Comparison of ENCODE assay signal across 24 mouse cellular contexts in the genomic region with DNA sequence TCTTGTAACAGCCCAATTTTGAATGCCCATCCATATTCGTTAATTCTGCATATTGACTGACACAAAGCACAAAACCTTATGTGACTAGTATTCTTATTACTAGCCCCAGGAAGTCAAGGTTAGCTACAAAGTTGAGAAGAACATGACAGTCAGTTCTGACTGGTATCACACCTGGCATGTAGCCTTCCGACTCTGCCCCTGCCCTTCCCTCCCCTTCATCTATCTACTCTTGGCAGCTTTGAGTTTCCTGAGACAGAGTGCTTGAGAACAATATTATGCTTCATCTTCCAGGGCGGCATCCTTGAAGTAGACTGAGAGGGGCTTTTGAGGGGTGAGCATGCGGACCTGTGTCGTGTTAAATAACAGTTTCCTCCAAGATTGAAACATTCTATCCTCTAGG. TPM values are rescaled to one million over a fixed set of nuclear protein-coding genes. Genes with fewer than 3 reads are reported as not detected.
DNase-seq lines count a peak whose midpoint lies in the region; ATAC-seq and TF ChIP-seq lines count a peak whose summit lies in the region.
"Had no signal": no experiment of that assay in that cellular context is flagged by ENCODE, and none has a peak within 500 bp of the region (broad histone marks: within the 10 kb centered on the region; RNA-seq: fewer than 3 reads in every experiment).

No protein-coding gene starts in this region.

- WGBS in kidney, adult 2 months: 84% methylated on average over 5 of the region's 5 CpGs
- 88% methylated on average over 5 of the region's 5 CpGs for WGBS in kidney, embryonic 14.5 days

- no peak for TF ChIP-seq CTCF in kidney, adult 2 months (conservative IDR thresholded peaks at IDR 0.05; ENCODE audit: insufficient read depth, insufficient read length, low read depth, low read length)

- H3K36me3 ChIP-seq in kidney, adult 2 months (ENCODE audit: control insufficient read depth, insufficient read depth, low read length): no peaks in the 10 kb centered on the region
- H3K36me3 ChIP-seq in kidney, embryonic 14.5 days (ENCODE audit: control insufficient read depth, insufficient read depth, low read length): no peaks in the 10 kb centered on the region
- H3K36me3 ChIP-seq: embryonic facial prominence, embryonic 10.5 days; embryonic facial prominence, embryonic 12.5 days; forebrain, embryonic 15.5 days; G1E had no signal

- H3K27ac ChIP-seq in kidney, adult 2 months (ENCODE audit: insufficient read depth, low read depth, low read length): no peak overlapping the region
- H3K27ac ChIP-seq in kidney, embryonic 14.5 days (ENCODE audit: low read depth, low read length): no peak overlapping the region
- H3K27ac ChIP-seq: embryonic facial prominence, embryonic 10.5 days; embryonic facial prominence, embryonic 12.5 days; forebrain, embryonic 13.5 days; forebrain, embryonic 15.5 days had no signal

- H3K9ac ChIP-seq in kidney, embryonic 14.5 days (ENCODE audit: low read depth, low read length): no peak overlapping the region
- H3K9ac ChIP-seq: embryonic facial prominence, embryonic 12.5 days; forebrain, embryonic 13.5 days; forebrain, embryonic 15.5 days; forebrain, postnatal 0 days had no signal

- no peak overlapping the region for H3K4me2 ChIP-seq in kidney, embryonic 14.5 days (replicated peaks; ENCODE audit: low read depth, low read length)
- H3K4me2 ChIP-seq: embryonic facial prominence, embryonic 12.5 days; forebrain, embryonic 13.5 days; forebrain, embryonic 15.5 days had no signal

- H3K4me3 ChIP-seq in kidney, adult 2 months (ENCODE audit: insufficient read depth, low read depth, low read length): no peak overlapping the region
- no peak overlapping the region for H3K4me3 ChIP-seq in kidney, embryonic 14.5 days (ENCODE audit: low read length)
- H3K4me3 ChIP-seq: embryonic facial prominence, embryonic 10.5 days; embryonic facial prominence, embryonic 12.5 days; forebrain, embryonic 13.5 days; forebrain, embryonic 15.5 days had no signal

- TF ChIP-seq POLR2A in kidney, adult 2 months (IDR thresholded peaks at IDR 0.05; ENCODE audit: low read depth, low read length): no peak

- no peaks in the 10 kb centered on the region for H3K9me3 ChIP-seq in kidney, embryonic 14.5 days (ENCODE audit: control insufficient read depth, low read length)
- H3K9me3 ChIP-seq: embryonic facial prominence, embryonic 10.5 days; embryonic facial prominence, embryonic 12.5 days; forebrain, embryonic 13.5 days; forebrain, embryonic 15.5 days; G1E had no signal

- H3K27me3 ChIP-seq in kidney, adult 2 months (replicated peaks; ENCODE audit: control insufficient read depth, insufficient read depth, low read length): no peaks in the 10 kb centered on the region
- H3K27me3 ChIP-seq in kidney, embryonic 14.5 days (ENCODE audit: control insufficient read depth, insufficient read depth, low read length): no peaks in the 10 kb centered on the region
- H3K27me3 ChIP-seq: CH12.LX; embryonic facial prominence, embryonic 12.5 days; forebrain, embryonic 13.5 days; forebrain, embryonic 15.5 days had no signal

- peak; percentile 1 for DNase-seq in embryo, embryonic 10 days (ENCODE audit: low spot score)
- no peak for DNase-seq in embryo, embryonic 10.5 days (ENCODE audit: low spot score)
- peak; percentile 56 for DNase-seq in kidney, adult 2 months
- DNase-seq in kidney, postnatal 4 days: no peak
- DNase-seq in kidney, postnatal 25 days: peak; percentile 22 to 54
- DNase-seq: adrenal gland, adult 8-10 months; adrenal gland, postnatal 14 days; adrenal gland, postnatal 36 days; B cell, adult 2 months; cerebellum, adult 11-12 months; cerebellum, adult 2 months; cerebellum, adult 9-10 months; cerebellum, postnatal 10 days; cerebellum, postnatal 25 days; forebrain, postnatal 0 days had no signal

- ATAC-seq in kidney, embryonic 14.5 days (ENCODE audit: low FRiP score, low TSS enrichment): no peak
- ATAC-seq: activated CD4-positive, CD25-positive, alpha-beta regulatory T cell, adult 4 months; Patski had no signal

- H3K4me1 ChIP-seq in kidney, adult 2 months (ENCODE audit: control insufficient read depth, insufficient read depth, low read length): no peaks in the 10 kb centered on the region
- no peaks in the 10 kb centered on the region for H3K4me1 ChIP-seq in kidney, embryonic 14.5 days (ENCODE audit: control insufficient read depth, insufficient read depth, low read length)
- H3K4me1 ChIP-seq: embryonic facial prominence, embryonic 12.5 days had no signal

RNA-seq across cellular contexts. Expression of gene Il12a, which starts 54.6 kb away (rescaled TPM):
- 0.27 and 0.39 TPM in 2 replicates for polyA plus RNA-seq in kidney, adult 2 months (2012; rRNA removed)
- polyA plus RNA-seq in kidney, embryonic 14.5 days (2014; fragmentation: Nextera tagmentation; extraction: Ambion mirVana): 0.20 and 0.47 TPM in 2 replicates
- polyA plus RNA-seq: activated CD4-positive, CD25-positive, alpha-beta regulatory T cell, adult 4 months; embryonic facial prominence, embryonic 10.5 days; forebrain, postnatal 0 days; G1E; Patski had no signal

Comparison
In these comparisons a context has a peak if more than half of its experiments do, and no peak if none do; other contexts are left out.
1. DNase-seq: peak in embryo, embryonic 10 days (single experiment), kidney, adult 2 months (single experiment) and kidney, postnatal 25 days (2 of 2); none in embryo, embryonic 10.5 days (single experiment) and kidney, postnatal 4 days (0 of 2).